Mouse (Mus musculus): ENCODE results near the gene Sfswap.

DNA sequence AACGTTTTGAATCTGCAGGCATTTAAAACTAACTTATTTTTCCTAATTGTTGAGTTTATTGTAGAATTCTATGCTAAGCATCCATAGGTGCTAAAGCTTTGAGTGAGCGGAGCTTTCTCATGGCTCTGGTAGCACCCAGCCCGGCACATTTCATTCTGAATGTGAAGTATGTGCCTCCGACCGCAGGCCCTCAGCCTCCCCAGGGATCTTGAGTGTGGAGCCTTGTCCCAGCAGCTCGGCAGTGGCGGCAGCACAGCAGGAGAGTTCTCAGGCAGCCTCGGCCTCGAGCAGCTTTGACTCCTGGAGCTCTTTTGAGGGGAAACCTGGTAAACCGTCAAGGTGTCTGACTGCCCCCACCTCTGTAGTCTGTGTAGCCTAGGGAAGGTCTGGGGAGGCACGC, 58.3 kb downstream of the Sfswap start:
- TF ChIP-seq CTCF (IDR thresholded peaks at IDR 0.05; ENCODE audit: insufficient read depth, low read depth, low read length) (no peak), POLR2A (IDR thresholded peaks at IDR 0.05; ENCODE audit: insufficient read depth, low read depth, low read length) (no peak)
